ENCODE assay signal across 8 mouse cellular contexts in the genomic region with DNA sequence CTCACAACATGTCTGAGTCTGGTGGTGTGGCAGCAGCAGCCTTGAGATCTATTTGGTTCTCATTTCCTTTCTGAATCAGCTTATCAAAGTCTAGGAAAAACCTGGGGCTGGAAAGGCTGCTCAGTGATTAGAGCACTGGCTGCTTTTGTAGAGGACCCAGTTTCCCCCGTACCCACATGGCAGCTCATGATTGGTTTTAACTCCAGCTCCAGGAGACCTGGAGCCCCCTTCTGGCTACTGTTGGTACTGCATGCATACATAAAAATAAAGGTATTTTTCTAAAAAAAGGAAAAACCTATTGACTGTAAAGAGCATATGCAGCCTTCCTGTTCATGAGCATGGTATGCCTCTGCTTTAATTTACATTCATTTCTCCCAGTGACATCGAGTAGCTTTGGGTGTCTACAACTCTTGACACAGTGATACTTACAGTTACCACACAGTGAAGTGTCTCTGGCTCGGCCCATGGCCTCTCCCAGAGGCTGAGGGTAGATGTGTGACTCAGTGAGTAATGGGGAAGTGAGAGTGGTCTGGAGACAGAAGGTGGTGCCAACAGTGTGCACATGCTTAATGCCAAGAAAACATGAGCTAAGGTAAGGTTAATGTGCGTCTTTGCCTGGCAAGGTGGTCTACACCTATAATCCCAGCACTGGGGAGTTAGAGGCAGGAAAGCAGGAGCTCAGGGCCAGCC.
DNase-seq lines count a peak whose midpoint lies in the region; ATAC-seq and TF ChIP-seq lines count a peak whose summit lies in the region.

No protein-coding gene starts in this region.

- no peak overlapping the region for H3K9ac ChIP-seq in hindbrain, embryonic 11.5 days (ENCODE audit: low read depth, low read length)
- no peak overlapping the region for H3K9ac ChIP-seq in hindbrain, embryonic 13.5 days

- peak; percentile 83; the same call in 1 of the 2 replicates for TF ChIP-seq CTCF in small intestine, adult 2 months (IDR thresholded peaks at IDR 0.05; ENCODE audit: extremely low read depth, insufficient read length, insufficient replicate concordance, low read depth, low read length)

- intact Hi-C loops in left cerebral cortex, postnatal 36 days (cut with DNase I) = no loop called here

- H3K4me2 ChIP-seq in hindbrain, embryonic 11.5 days (replicated peaks; ENCODE audit: low read depth, low read length) = no peak overlapping the region
- H3K4me2 ChIP-seq in hindbrain, embryonic 13.5 days = no peak overlapping the region

- H3K4me1 ChIP-seq in hindbrain, embryonic 11.5 days (replicated peaks; ENCODE audit: control insufficient read depth, insufficient read depth, low read length) = no peaks in the 10 kb centered on the region
- H3K4me1 ChIP-seq in hindbrain, embryonic 13.5 days (replicated peaks) = no peaks in the 10 kb centered on the region; the same call in 1 of the 2 replicates
- peaks cover 12% of the 10 kb centered on the region for H3K4me1 ChIP-seq in limb, embryonic 10.5 days
- no peaks in the 10 kb centered on the region for H3K4me1 ChIP-seq in small intestine, adult 2 months (ENCODE audit: control insufficient read depth, insufficient read depth, insufficient read length, low read length)

- no peaks in the 10 kb centered on the region for H3K36me3 ChIP-seq in hindbrain, embryonic 11.5 days (ENCODE audit: control insufficient read depth, insufficient read depth, low read length)
- H3K36me3 ChIP-seq in hindbrain, embryonic 13.5 days = no peaks in the 10 kb centered on the region
- H3K36me3 ChIP-seq in limb, embryonic 10.5 days = no peaks in the 10 kb centered on the region
- no peaks in the 10 kb centered on the region for H3K36me3 ChIP-seq in small intestine, adult 2 months (ENCODE audit: control insufficient read depth, insufficient read depth, low read length)

- DNase-seq in hindbrain, embryonic 11.5 days (ENCODE audit: low spot score) = peak; percentile 72
- peak; percentile 13 to 16 for DNase-seq in urinary bladder, postnatal 36 days (ENCODE audit: low spot score in 2 of 2)
- no peak for DNase-seq in urinary bladder, postnatal 4 days (ENCODE audit: low spot score in 2 of 2)
- DNase-seq in c-Kit-positive CD71-positive TER-119-positive erythroid progenitor cells, embryonic 14.5 days (ENCODE audit: low spot score) = peak; percentile 37
- peak; percentile 50 for DNase-seq in limb, embryonic 10.5 days (ENCODE audit: low spot score)
- DNase-seq in left cerebral cortex, postnatal 36 days (ENCODE audit: low spot score in 2 of 2) = no peak

- no peak overlapping the region for H3K4me3 ChIP-seq in hindbrain, embryonic 11.5 days (ENCODE audit: low read depth, low read length)
- H3K4me3 ChIP-seq in hindbrain, embryonic 13.5 days = no peak overlapping the region
- no peak overlapping the region for H3K4me3 ChIP-seq in limb, embryonic 10.5 days
- H3K4me3 ChIP-seq in small intestine, adult 2 months (ENCODE audit: low read depth, low read length) = no peak overlapping the region

- 67% methylated on average over 4 of the region's 4 CpGs for WGBS in hindbrain, embryonic 11.5 days
- 65% methylated on average over 4 of the region's 4 CpGs for WGBS in hindbrain, embryonic 13.5 days
- WGBS in limb, embryonic 10.5 days = 75% methylated on average over 4 of the region's 4 CpGs
- 63% methylated on average over 4 of the region's 4 CpGs for WGBS in small intestine, adult 2 months

- no peaks in the 10 kb centered on the region for H3K27me3 ChIP-seq in hindbrain, embryonic 11.5 days (ENCODE audit: control insufficient read depth, insufficient read depth, low read length)
- H3K27me3 ChIP-seq in hindbrain, embryonic 13.5 days = 0 out of 2 replicates have a peak, but pooled peaks cover under 1% of the 10 kb centered on the region
- no peaks in the 10 kb centered on the region for H3K27me3 ChIP-seq in limb, embryonic 10.5 days (ENCODE audit: low read depth, poor library complexity, severe bottlenecking)
- no peaks in the 10 kb centered on the region for H3K27me3 ChIP-seq in small intestine, adult 2 months (ENCODE audit: control insufficient read depth, insufficient read depth, low read length)

- TF ChIP-seq POLR2A in small intestine, adult 2 months (IDR thresholded peaks at IDR 0.05; ENCODE audit: low read depth, low read length) = no peak

- H3K27ac ChIP-seq in hindbrain, embryonic 11.5 days (ENCODE audit: low read depth, low read length) = no peak overlapping the region
- no peak overlapping the region for H3K27ac ChIP-seq in hindbrain, embryonic 13.5 days
- H3K27ac ChIP-seq in limb, embryonic 10.5 days = no peak overlapping the region
- no peak overlapping the region for H3K27ac ChIP-seq in small intestine, adult 2 months (ENCODE audit: insufficient read depth, low read depth, low read length)

- H3K9me3 ChIP-seq in hindbrain, embryonic 11.5 days (ENCODE audit: control insufficient read depth, low read length) = no peaks in the 10 kb centered on the region
- H3K9me3 ChIP-seq in hindbrain, embryonic 13.5 days = no peaks in the 10 kb centered on the region
- no peaks in the 10 kb centered on the region for H3K9me3 ChIP-seq in limb, embryonic 10.5 days (replicated peaks)

- ATAC-seq in hindbrain, embryonic 11.5 days (ENCODE audit: low FRiP score) = no peak
- no peak for ATAC-seq in hindbrain, embryonic 13.5 days (ENCODE audit: low FRiP score)

Comparison
In these comparisons a context has a peak if more than half of its experiments do, and no peak if none do; other contexts are left out.
1. DNase-seq: peak in hindbrain, embryonic 11.5 days (single experiment), urinary bladder, postnatal 36 days (2 of 2), c-Kit-positive CD71-positive TER-119-positive erythroid progenitor cells, embryonic 14.5 days (single experiment) and limb, embryonic 10.5 days (single experiment); none in urinary bladder, postnatal 4 days (0 of 2) and left cerebral cortex, postnatal 36 days (0 of 2).